Mouse (Mus musculus): ENCODE data around the gene Paqr5.

DNA sequence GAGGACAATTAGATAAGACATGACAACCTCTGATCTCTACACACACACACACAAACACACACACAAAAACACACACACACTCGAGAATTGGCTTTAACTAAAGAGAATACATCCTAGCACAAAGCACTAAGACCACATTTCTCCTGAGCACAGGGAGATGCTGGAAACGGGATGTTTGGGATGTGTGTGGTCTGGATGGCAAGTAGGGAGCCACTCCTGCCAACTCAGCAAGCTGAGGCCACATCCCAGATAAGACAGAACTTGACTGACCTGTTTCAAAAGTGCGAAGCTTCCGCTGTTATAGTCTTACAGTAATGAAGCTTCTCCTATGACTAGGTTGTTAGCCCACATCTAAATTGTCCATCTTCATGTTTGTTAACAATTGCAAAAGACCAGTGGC, 35.5 kb downstream of the Paqr5 start:
- TF ChIP-seq CTCF (IDR thresholded peaks at IDR 0.05; ENCODE audit: borderline replicate concordance, insufficient read depth, low read length): no peak
- no peak for TF ChIP-seq POLR2A (IDR thresholded peaks at IDR 0.05; ENCODE audit: low read depth, low read length)
